Mouse (Mus musculus) embryonic facial prominence, embryonic 11.5 days (tissue): Measurements from ENCODE around the gene Mdm2. TPM values are rescaled to one million over a fixed set of nuclear protein-coding genes. Genes with fewer than 3 reads are reported as not detected.

ENCODE experiments used
- ATAC-seq: fragments of 200-750 bp; cut with Nextera tagmentation; replicated peaks from 2 replicates; pipeline ENCODE4 v1.8.0; 2017; ENCODE audit warnings: low read depth; ENCODE audit not compliant: insufficient number of reproducible peaks, low FRiP score, low TSS enrichment
- DNase-seq: peaks from one replicate; pipeline ENCODE4 v3.0.0-alpha.2; 2015; ENCODE audit warnings: low spot score
- H3K27ac ChIP-seq: fragments of 300-500 bp; sonication (generic); replicated peaks from 2 replicates; pipeline ENCODE4 v1.5.1; 2014; ENCODE audit warnings: mild to moderate bottlenecking, low read depth, low read length, control low read depth
- H3K27me3 ChIP-seq: fragments of 300-500 bp; sonication (generic); 2 replicates; pipeline ENCODE4 v1.6.1; 2014; ENCODE audit warnings: mild to moderate bottlenecking, low read length, moderate library complexity, mixed read lengths; ENCODE audit not compliant: control insufficient read depth, insufficient read depth
- H3K36me3 ChIP-seq: fragments of 300-500 bp; sonication (generic); replicated peaks from 2 replicates; pipeline ENCODE4 v1.6.1; 2014; ENCODE audit warnings: low read depth, mild to moderate bottlenecking, low read length, moderate library complexity, mixed read lengths; ENCODE audit not compliant: control insufficient read depth, insufficient read depth
- H3K4me1 ChIP-seq: fragments of 300-500 bp; sonication (generic); 2 replicates; pipeline ENCODE4 v1.6.1; 2014; ENCODE audit warnings: low read length, mixed read lengths; ENCODE audit not compliant: control insufficient read depth, insufficient read depth
- H3K4me2 ChIP-seq: fragments of 300-500 bp; sonication (generic); 2 replicates; pipeline ENCODE4 v1.6.1; 2014; ENCODE audit warnings: low read depth, mild to moderate bottlenecking, control low read depth, low read length, moderate library complexity
- H3K4me3 ChIP-seq: fragments of 300-500 bp; sonication (generic); 2 replicates; pipeline ENCODE4 v1.5.1; 2014; ENCODE audit warnings: low read depth, low read length, control low read depth
- H3K9ac ChIP-seq: fragments of 300-500 bp; sonication (generic); replicated peaks from 2 replicates; pipeline ENCODE4 v1.6.1; 2014; ENCODE audit warnings: mild to moderate bottlenecking, control low read depth, low read length
- H3K9me3 ChIP-seq: fragments of 300-500 bp; sonication (generic); replicated peaks from 2 replicates; pipeline ENCODE4 v1.6.1; 2016; ENCODE audit warnings: mild to moderate bottlenecking, low read length, inconsistent platforms, mixed read lengths; ENCODE audit not compliant: control insufficient read depth
- WGBS: fragments of 180-500 bp; shearing (Covaris S2); extraction: QIAGEN DNeasy Blood & Tissue Kit; methylation state at CpG from one replicate; pipeline ENCODE4 v1.1.7; 2014; 5-methylcytosine and 5-hydroxymethylcytosine counted together
- polyA plus RNA-seq: library from polyadenylated mRNA; unstranded; fragments of >200 nt; fragmentation: Nextera tagmentation; extraction: Ambion mirVana; gene quantifications from 2 replicates; pipeline ENCODE4 v1.2.1, GENCODE M21; 2014

Gene Mdm2
- polyA plus RNA-seq, 1 experiment from 2014 or later: 47.7 TPM

DNA sequence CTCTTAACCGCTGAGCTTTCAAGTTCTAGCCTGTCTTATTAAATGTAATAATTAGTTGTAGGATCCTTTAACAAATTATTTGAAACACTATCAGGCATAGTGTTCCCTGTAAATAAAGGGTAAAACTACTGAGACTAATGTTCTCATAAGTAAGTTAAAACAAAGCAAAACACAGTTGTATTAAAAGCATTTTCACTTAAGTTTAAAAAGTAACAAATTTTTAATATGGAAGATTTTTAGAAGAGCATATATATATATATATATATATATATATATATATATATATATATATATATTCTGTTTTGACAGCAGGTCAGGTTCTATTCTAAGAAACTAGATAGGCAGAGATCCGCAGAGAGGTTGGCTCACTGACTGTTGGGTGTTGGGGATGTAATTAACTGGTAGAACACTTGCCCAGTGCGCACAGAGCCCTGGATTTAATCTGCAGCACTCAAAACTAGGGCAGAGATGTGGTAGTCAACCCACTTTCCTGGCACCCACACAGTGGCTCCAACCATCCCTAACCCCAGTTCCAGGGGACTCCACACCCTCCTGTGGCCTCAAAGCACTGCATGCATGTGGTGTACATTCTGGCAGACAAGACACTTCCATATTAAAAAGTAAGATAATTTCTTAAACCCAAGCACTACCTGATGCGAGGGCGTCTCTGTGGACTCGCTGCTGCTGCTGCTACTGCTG lies 16.2 kb downstream of the Mdm2 start:
- Histone ChIP-seq H3K27me3 (no peaks in the 10 kb centered on the region), H3K36me3 (peaks cover 19% of the 10 kb centered on the region), H3K4me2 (no peak overlapping the region), H3K4me3 (no peak overlapping the region), H3K27ac (no peak overlapping the region), H3K9me3 (no peaks in the 10 kb centered on the region), H3K4me1 (no peaks in the 10 kb centered on the region), H3K9ac (no peak overlapping the region)
- WGBS: 91% methylated on average over 6 of the region's 6 CpGs
- DNase-seq (no peak), ATAC-seq (no peak)

DNA sequence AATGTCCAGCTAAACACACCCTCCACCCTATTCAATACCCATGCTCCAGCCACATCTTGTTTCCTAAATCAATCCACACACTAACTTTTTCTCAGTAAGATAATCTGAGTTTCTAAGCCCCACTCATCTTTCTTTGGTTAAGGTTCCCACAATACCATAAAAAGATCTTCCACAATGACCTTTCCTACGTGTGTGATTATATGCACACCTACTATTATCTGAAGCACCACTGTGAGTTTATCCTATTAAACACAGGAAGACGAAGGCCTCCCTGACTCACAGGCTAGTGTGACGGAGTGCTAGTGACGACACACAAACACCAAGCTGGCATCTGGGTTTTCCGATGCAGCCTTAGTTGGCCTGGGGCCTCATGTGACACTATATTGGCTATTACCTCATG lies 17.6 kb downstream of the Mdm2 start:
- H3K4me1 ChIP-seq: no peaks in the 10 kb centered on the region
- H3K4me3 ChIP-seq: no peak overlapping the region
- H3K27me3 ChIP-seq: no peaks in the 10 kb centered on the region
- WGBS: 97% methylated on average over 5 of the region's 5 CpGs
- ATAC-seq: no peak
- no peaks in the 10 kb centered on the region for H3K9me3 ChIP-seq
- no peak for DNase-seq
- H3K9ac ChIP-seq: no peak overlapping the region
- peaks cover 22% of the 10 kb centered on the region for H3K36me3 ChIP-seq
- no peak overlapping the region for H3K4me2 ChIP-seq
- H3K27ac ChIP-seq: no peak overlapping the region

DNA sequence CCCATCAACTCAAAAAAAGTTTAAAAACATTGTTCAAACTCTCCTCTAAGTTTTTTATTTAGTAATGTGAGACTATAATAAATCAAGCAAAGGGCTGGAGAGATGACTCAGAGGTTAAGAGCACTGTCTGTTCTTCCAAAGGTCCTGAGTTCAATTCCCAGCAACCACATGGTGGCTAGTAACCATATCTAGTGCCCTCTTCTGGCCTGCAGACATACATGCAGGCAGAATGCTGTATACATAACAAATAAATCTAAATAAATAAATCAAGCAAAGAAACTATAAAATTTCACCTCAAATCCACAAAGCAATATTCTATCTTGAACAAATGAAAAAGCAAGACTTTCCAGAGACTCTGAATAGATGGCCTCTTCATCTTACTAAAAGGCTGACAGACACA lies 18.4 kb downstream of the Mdm2 start:
- Histone ChIP-seq H3K9ac (no peak overlapping the region), H3K9me3 (no peaks in the 10 kb centered on the region), H3K4me1 (no peaks in the 10 kb centered on the region), H3K36me3 (peaks cover 22% of the 10 kb centered on the region), H3K27ac (no peak overlapping the region), H3K4me3 (no peak overlapping the region), H3K4me2 (no peak overlapping the region), H3K27me3 (no peaks in the 10 kb centered on the region)
- ATAC-seq (no peak), DNase-seq (no peak)

DNA sequence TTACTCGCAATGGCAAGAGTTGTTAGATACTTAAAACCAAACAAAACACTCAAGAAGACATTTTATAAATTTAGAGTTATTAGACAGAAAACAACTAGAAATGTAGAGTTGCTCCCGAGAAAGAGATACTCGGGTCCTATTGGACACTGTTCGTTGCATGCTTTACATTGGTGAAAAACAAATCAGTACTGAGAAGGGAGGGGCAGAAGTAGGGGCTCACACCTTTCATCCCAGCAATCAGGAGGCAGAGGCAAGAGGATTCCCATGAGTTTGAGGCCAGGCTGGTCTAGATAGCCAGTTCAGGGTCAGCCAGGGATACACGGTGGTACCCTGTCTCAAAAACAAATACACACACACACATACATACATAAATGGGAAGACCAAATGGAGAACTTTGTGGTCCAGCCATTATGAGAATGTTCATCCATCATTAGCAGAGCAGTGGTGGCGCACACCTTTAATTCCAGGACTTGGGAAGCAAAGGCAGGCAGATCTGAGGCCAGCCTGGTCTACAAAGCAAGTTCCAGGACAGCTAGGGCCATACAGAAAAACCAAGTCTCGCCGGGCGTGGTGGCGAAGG lies 19.1 kb downstream of the Mdm2 start:
- no peaks in the 10 kb centered on the region for H3K4me1 ChIP-seq
- H3K36me3 ChIP-seq: peaks cover 22% of the 10 kb centered on the region
- ATAC-seq: no peak

DNA sequence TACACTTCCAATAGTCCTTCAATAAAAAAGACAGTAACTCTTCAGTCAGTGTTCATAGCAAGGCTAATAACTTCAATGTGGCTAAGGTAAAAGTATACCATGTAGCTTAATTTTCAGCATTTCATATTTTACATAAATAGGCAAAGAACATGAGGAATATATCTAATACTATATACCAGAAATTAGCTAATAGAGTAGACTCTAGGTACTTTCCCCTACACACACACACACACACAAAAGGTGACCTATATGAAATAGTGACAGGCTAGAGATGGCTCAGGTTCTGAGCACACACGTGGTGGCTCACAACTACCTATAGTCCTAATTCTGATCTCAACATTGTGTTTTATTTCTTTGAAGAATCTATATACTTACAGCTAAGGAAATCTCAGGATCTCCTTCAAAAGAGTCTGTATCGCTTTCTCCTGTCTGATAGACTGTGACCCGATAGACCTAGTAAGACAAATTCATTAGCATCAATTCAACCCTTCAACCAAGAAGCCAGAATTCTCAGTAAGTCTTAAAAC lies 19.7 kb downstream of the Mdm2 start:
- ATAC-seq (no peak), DNase-seq (no peak)
- H3K9me3 ChIP-seq: no peaks in the 10 kb centered on the region
- 97% methylated on average over 3 of the region's 3 CpGs for WGBS
- no peak overlapping the region for H3K27ac ChIP-seq
- no peak overlapping the region for H3K4me3 ChIP-seq
- no peaks in the 10 kb centered on the region for H3K27me3 ChIP-seq
- no peaks in the 10 kb centered on the region for H3K4me1 ChIP-seq
- no peak overlapping the region for H3K9ac ChIP-seq
- peaks cover 22% of the 10 kb centered on the region for H3K36me3 ChIP-seq
- no peak overlapping the region for H3K4me2 ChIP-seq

More for the DNA sequence above, 19.1 kb downstream of the Mdm2 start:
- Histone ChIP-seq H3K27ac (no peak overlapping the region), H3K27me3 (no peaks in the 10 kb centered on the region), H3K9me3 (no peaks in the 10 kb centered on the region), H3K4me3 (no peak overlapping the region), H3K4me2 (no peak overlapping the region), H3K9ac (no peak overlapping the region)
- no peak for DNase-seq
- WGBS: 94% methylated on average over 10 of the region's 10 CpGs

DNA sequence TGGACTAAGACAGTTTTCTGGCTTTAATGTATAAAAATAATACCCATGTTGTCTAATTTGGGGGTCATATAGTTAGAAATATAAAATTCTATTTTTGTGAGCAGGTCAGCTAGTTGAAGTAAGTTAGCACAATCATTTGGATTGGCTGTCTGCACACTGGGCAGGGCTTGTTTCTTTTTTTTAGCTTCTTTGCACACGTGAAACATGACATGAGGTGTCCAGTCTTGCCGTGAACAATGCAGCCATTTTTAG lies 20.5 kb downstream of the Mdm2 start:
- no peak overlapping the region for H3K27ac ChIP-seq
- H3K9me3 ChIP-seq: no peaks in the 10 kb centered on the region
- ATAC-seq (no peak), DNase-seq (no peak)
- no peak overlapping the region for H3K9ac ChIP-seq
- H3K4me1 ChIP-seq: no peaks in the 10 kb centered on the region
- WGBS: 81% methylated on average over 2 of the region's 2 CpGs
- H3K27me3 ChIP-seq: no peaks in the 10 kb centered on the region
- no peak overlapping the region for H3K4me2 ChIP-seq
- peaks cover 18% of the 10 kb centered on the region for H3K36me3 ChIP-seq
- no peak overlapping the region for H3K4me3 ChIP-seq

DNA sequence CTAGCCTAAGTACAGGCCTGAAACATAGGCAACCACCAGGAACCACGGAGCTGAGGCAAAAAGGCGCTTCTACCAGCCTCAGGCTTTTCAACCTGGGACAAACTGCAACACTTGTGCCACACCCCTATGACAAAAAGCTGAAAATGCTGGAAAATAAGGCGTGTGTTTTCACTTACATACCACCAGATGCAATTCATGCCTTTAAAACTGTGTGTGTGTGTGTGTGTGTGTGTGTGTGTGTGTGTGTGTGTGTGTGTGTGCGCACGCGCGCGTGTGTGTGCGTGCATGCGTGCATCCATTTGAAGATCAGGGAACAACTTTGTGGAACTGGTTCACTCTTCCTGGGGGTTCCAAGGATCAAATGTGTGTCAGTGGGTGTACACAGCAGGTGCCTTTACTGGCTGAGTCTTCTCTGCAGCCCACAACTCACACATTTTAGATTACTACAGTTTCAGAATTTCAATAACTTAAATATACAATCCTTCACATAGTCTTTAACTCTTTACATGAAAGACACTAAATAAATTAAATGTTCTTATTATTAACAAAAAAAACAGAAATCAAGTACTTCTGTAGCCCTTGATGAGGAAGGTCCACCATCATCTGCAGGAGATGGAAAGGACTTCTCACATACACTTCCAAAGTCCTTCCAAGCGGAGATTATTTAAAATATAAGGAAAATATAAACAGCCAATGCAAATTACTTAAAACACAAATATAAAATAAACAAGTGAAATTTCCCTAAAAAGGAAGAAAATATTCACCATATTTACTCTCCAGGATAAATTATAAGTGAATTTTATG lies 21.1 kb downstream of the Mdm2 start:
- no peaks in the 10 kb centered on the region for H3K4me1 ChIP-seq
- no peaks in the 10 kb centered on the region for H3K27me3 ChIP-seq
- no peak for DNase-seq
- H3K4me3 ChIP-seq: no peak overlapping the region
- WGBS: 96% methylated on average over 11 of the region's 11 CpGs
- H3K36me3 ChIP-seq: peaks cover 14% of the 10 kb centered on the region
- no peak for ATAC-seq
- no peak overlapping the region for H3K27ac ChIP-seq
- no peaks in the 10 kb centered on the region for H3K9me3 ChIP-seq
- H3K9ac ChIP-seq: no peak overlapping the region
- H3K4me2 ChIP-seq: no peak overlapping the region
